Mouse (Mus musculus) ES-CJ7 (cell line): ENCODE results near the gene Nelfe.

ENCODE experiments used
- DNase-seq: peaks from one replicate; pipeline ENCODE4 v3.0.0; 2011; ENCODE audit warnings: low read depth, low spot score

Nelfe gene

GRCm38 (mm10) chr17:34847192-34847591, 3.0 kb upstream of the Nelfe start:
- DNase-seq = no peak

- no peak for DNase-seq
Measured at GRCm38 (mm10) chr17:34847615-34848014, 2.6 kb upstream of the Nelfe start.

- DNase-seq = no peak
Measured at GRCm38 (mm10) chr17:34850517-34851125, 430 bp downstream of the Nelfe start.

- DNase-seq = no peak
Measured at GRCm38 (mm10) chr17:34853511-34853910, 3.3 kb downstream of the Nelfe start.

- no peak for DNase-seq
Measured at GRCm38 (mm10) chr17:34854761-34855160, 4.6 kb downstream of the Nelfe start.

- DNase-seq = no peak
Measured at GRCm38 (mm10) chr17:34855825-34856224, 5.6 kb downstream of the Nelfe start.

- DNase-seq = no peak
Measured at GRCm38 (mm10) chr17:34858670-34859069, 8.5 kb downstream of the Nelfe start.

- DNase-seq = no peak
Measured at GRCm38 (mm10) chr17:34860514-34860913, 10.3 kb downstream of the Nelfe start.

GRCm38 (mm10) chr17:34861704-34862415, 11.7 kb downstream of the Nelfe start:
- DNase-seq = no peak

GRCm38 (mm10) chr17:34862416-34863081, 12.4 kb downstream of the Nelfe start, which contains the start of gene Cfb:
Gene Cfb (minus strand): TSS chr17:34862518.
- DNase-seq = no peak

- DNase-seq = no peak
Measured at GRCm38 (mm10) chr17:34865981-34866380, 15.8 kb downstream of the Nelfe start.

- no peak for DNase-seq
Measured at GRCm38 (mm10) chr17:34874321-34874720, 24.1 kb downstream of the Nelfe start.

- DNase-seq = no peak
Measured at GRCm38 (mm10) chr17:34879336-34879879, 29.2 kb downstream of the Nelfe start, which contains the start of gene Zbtb12. Gene Zbtb12 (plus strand): TSS chr17:34879483.

GRCm38 (mm10) chr17:34881166-34881565, 31.0 kb downstream of the Nelfe start:
- no peak for DNase-seq

GRCm38 (mm10) chr17:34881683-34882310, 31.6 kb downstream of the Nelfe start, which contains the start of gene Gm20547:
Gene Gm20547 (minus strand): TSS chr17:34882042.
- no peak for DNase-seq

GRCm38 (mm10) chr17:34883332-34883731, 33.1 kb downstream of the Nelfe start:
- no peak for DNase-seq

- DNase-seq = no peak
Measured at GRCm38 (mm10) chr17:34884704-34885103, 34.5 kb downstream of the Nelfe start.

GRCm38 (mm10) chr17:34885615-34886014, 35.4 kb downstream of the Nelfe start:
- no peak for DNase-seq

- no peak for DNase-seq
Measured at GRCm38 (mm10) chr17:34887942-34888341, 37.8 kb downstream of the Nelfe start.

- peak; percentile 55 for DNase-seq
Measured at GRCm38 (mm10) chr17:34890074-34890743, 40.0 kb downstream of the Nelfe start.

- DNase-seq = peak; percentile 73
Measured at GRCm38 (mm10) chr17:34891377-34891776, 41.2 kb downstream of the Nelfe start.
